In the genomic region with DNA sequence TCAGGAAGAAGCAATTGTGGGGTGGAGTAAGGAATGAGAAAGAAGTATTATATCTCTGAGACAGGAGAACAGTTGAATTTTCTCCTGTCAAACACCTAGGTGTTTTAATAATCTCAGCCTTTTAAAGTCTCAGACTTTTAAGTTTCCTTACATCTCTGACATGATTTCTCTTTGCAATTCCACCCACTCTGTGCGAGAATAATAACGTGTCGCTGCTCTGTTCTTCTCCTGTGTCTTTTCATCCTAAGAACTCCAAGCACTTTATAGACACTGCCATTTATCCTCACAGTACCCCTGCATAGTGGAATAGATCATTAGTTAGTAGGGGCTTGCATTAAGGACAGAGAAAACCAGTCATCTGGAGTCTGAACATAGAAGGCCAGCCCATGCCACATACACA, we compare ENCODE assay signal across 27 mouse cellular contexts.
A peak's percentile ranks its signal among the peaks of the same experiment; 100 is the strongest.
DNase-seq lines count a peak whose midpoint lies in the region; ATAC-seq lines count a peak whose summit lies in the region.
"Had no signal": no experiment of that assay in that cellular context is flagged by ENCODE, and none has a peak within 500 bp of the region (broad histone marks: within the 10 kb centered on the region; RNA-seq: fewer than 3 reads in every experiment).

No protein-coding gene starts in this region.

- no peak overlapping the region for H3K4me2 ChIP-seq in forebrain, embryonic 16.5 days (ENCODE audit: low read length)
- H3K4me2 ChIP-seq in forebrain, embryonic 11.5 days (ENCODE audit: low read depth, low read length, severe bottlenecking), result no peak overlapping the region
- H3K4me2 ChIP-seq: embryonic facial prominence, embryonic 13.5 days; embryonic facial prominence, embryonic 15.5 days; forebrain, embryonic 12.5 days had no signal

- no peak overlapping the region for H3K4me3 ChIP-seq in forebrain, embryonic 16.5 days (replicated peaks; ENCODE audit: low read length)
- H3K4me3 ChIP-seq in forebrain, embryonic 11.5 days (ENCODE audit: low read depth, low read length), result no peak overlapping the region
- H3K4me3 ChIP-seq: embryonic facial prominence, embryonic 13.5 days; embryonic facial prominence, embryonic 15.5 days; erythroblast, embryonic 14.5 days; forebrain, embryonic 12.5 days had no signal

- H3K36me3 ChIP-seq in forebrain, embryonic 16.5 days (ENCODE audit: control insufficient read depth, insufficient read depth), result no peaks in the 10 kb centered on the region
- no peaks in the 10 kb centered on the region for H3K36me3 ChIP-seq in forebrain, embryonic 11.5 days (ENCODE audit: control insufficient read depth, insufficient read depth, low read length)
- H3K36me3 ChIP-seq: embryonic facial prominence, embryonic 13.5 days; embryonic facial prominence, embryonic 15.5 days; forebrain, embryonic 12.5 days; G1E had no signal

- H3K9ac ChIP-seq in forebrain, embryonic 16.5 days (replicated peaks; ENCODE audit: low read depth, low read length), result no peak overlapping the region
- no peak overlapping the region for H3K9ac ChIP-seq in forebrain, embryonic 11.5 days (ENCODE audit: low read length)
- H3K9ac ChIP-seq: embryonic facial prominence, embryonic 13.5 days; embryonic facial prominence, embryonic 15.5 days; forebrain, embryonic 12.5 days had no signal

- peak; percentile 40; the same call in 1 of the 2 replicates for ATAC-seq in forebrain, embryonic 16.5 days
- ATAC-seq in forebrain, embryonic 11.5 days (replicated peaks; ENCODE audit: low FRiP score), result no peak
- ATAC-seq: activated CD4-positive, CD25-positive, alpha-beta regulatory T cell, adult 4 months; CD4-positive, CD25-positive, alpha-beta regulatory T cell, adult 4 months; forebrain, embryonic 14.5 days; Patski had no signal

- H3K27ac ChIP-seq in forebrain, embryonic 16.5 days (ENCODE audit: low read length), result no peak overlapping the region; the same call in 1 of the 2 replicates
- H3K27ac ChIP-seq in forebrain, embryonic 11.5 days (ENCODE audit: low read depth, low read length), result no peak overlapping the region
- H3K27ac ChIP-seq: embryonic facial prominence, embryonic 13.5 days; embryonic facial prominence, embryonic 15.5 days; forebrain, embryonic 12.5 days had no signal

- H3K9me3 ChIP-seq in forebrain, embryonic 16.5 days (ENCODE audit: control insufficient read depth, low read length), result no peaks in the 10 kb centered on the region
- H3K9me3 ChIP-seq in forebrain, embryonic 11.5 days (ENCODE audit: control insufficient read depth, low read length), result no peaks in the 10 kb centered on the region
- H3K9me3 ChIP-seq: embryonic facial prominence, embryonic 13.5 days; embryonic facial prominence, embryonic 15.5 days; forebrain, embryonic 12.5 days had no signal

- H3K27me3 ChIP-seq in forebrain, embryonic 16.5 days (replicated peaks; ENCODE audit: control insufficient read depth, insufficient read depth, low read length), result no peaks in the 10 kb centered on the region
- no peaks in the 10 kb centered on the region for H3K27me3 ChIP-seq in forebrain, embryonic 11.5 days (ENCODE audit: control insufficient read depth, insufficient read depth, low read length)
- H3K27me3 ChIP-seq: CH12.LX; embryonic facial prominence, embryonic 15.5 days; forebrain, embryonic 12.5 days had no signal

- H3K4me1 ChIP-seq in forebrain, embryonic 16.5 days (replicated peaks; ENCODE audit: control insufficient read depth, insufficient read depth, low read length), result no peaks in the 10 kb centered on the region
- H3K4me1 ChIP-seq in forebrain, embryonic 11.5 days (replicated peaks; ENCODE audit: control insufficient read depth, insufficient read depth, low read length), result no peaks in the 10 kb centered on the region
- H3K4me1 ChIP-seq: embryonic facial prominence, embryonic 13.5 days; embryonic facial prominence, embryonic 15.5 days; forebrain, embryonic 12.5 days had no signal

- no peak for DNase-seq in forebrain, embryonic 11.5 days (ENCODE audit: low spot score)
- DNase-seq in heart, adult 11 months, result peak; percentile 28
- no peak for DNase-seq in heart, adult 18-20 months
- DNase-seq in brain, embryonic 18.5 days (ENCODE audit: low read depth, low spot score), result peak; percentile 12
- DNase-seq in kidney, postnatal 25 days, result no peak
- DNase-seq: adrenal gland, adult 8-10 months; adrenal gland, postnatal 14 days; adrenal gland, postnatal 36 days; B cell, adult 2 months; cerebellum, adult 11 months; cerebellum, adult 18-20 months; cerebellum, adult 8-10 months; cerebellum, adult 9-11 months; cerebellum, postnatal 14 days; cerebellum, postnatal 36 days; embryo, embryonic 11 days had no signal

- 74% methylated on average over 3 of the region's 3 CpGs for WGBS in forebrain, embryonic 16.5 days
- WGBS in forebrain, embryonic 11.5 days, result 86% methylated on average over 3 of the region's 3 CpGs

Comparison
In these comparisons a context has a peak if more than half of its experiments do, and no peak if none do; other contexts are left out.
1. DNase-seq: peak in heart, adult 11 months (single experiment) and brain, embryonic 18.5 days (single experiment); none in forebrain, embryonic 11.5 days (single experiment), heart, adult 18-20 months (0 of 2) and kidney, postnatal 25 days (0 of 2).